Mouse (Mus musculus) ES-E14 (cell line): ENCODE measurements at regions not wholly inside any gene's neighbourhood (a gene's known extent, or its start where the extent isn't known, plus 50 kb on each side); places are given as distances from the start of the nearest gene placed in this dataset.

Experiments
- MAFK ChIP-seq: IDR thresholded peaks from 2 replicates; pipeline ENCODE4 v1.6.1; 2014; ENCODE audit warnings: mild to moderate bottlenecking, low read depth, low read length, inconsistent platforms; ENCODE audit not compliant: insufficient read depth
- ZC3H11A ChIP-seq: IDR thresholded peaks from 2 replicates; pipeline ENCODE4 v1.6.1; 2012; ENCODE audit warnings: low read depth, mild to moderate bottlenecking, inconsistent platforms, low read length, borderline replicate concordance
- ZNF384 ChIP-seq: IDR thresholded peaks from 2 replicates; pipeline ENCODE4 v1.6.1; 2012; ENCODE audit warnings: low read depth, low read length, inconsistent platforms

- TF ChIP-seq ZNF384: no peak
- TF ChIP-seq ZC3H11A: no peak
- TF ChIP-seq MAFK: no peak
These were observed 180.6 kb upstream of the Rreb1 start for GRCm38 (mm10) chr13:37597575-37597974.
